9 mouse cellular contexts compared by ENCODE assay signal in the genomic region with DNA sequence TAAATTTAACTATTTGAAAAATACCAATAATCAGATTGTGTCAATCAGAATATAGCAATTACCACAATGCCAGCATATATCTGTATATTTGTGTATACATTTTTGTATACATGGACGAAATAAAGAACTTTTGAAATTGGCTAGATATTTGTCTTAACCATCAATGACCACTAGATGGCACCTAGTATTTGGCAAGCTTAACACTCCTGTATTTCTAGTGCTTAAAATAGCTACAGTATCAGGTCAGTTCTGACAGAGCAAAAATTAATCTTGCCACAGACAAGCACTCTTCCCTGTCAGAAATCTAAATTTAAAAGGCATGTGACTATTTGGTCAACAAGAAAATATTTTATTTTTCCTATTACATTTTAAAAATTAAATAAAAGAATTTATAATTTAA.
DNase-seq lines count a peak whose midpoint lies in the region; ATAC-seq and TF ChIP-seq lines count a peak whose summit lies in the region.
"Had no signal": no experiment of that assay in that cellular context is flagged by ENCODE, and none has a peak within 500 bp of the region (broad histone marks: within the 10 kb centered on the region; RNA-seq: fewer than 3 reads in every experiment).

No protein-coding gene starts in this region.

- ATAC-seq in frontal cortex, adult (ENCODE audit: low TSS enrichment), result peak; percentile 55; the same call in 1 of the 2 replicates
- ATAC-seq in forebrain, embryonic 16.5 days, result peak; percentile 72

- no peak overlapping the region for H3K4me3 ChIP-seq in lung, adult 2 months (replicated peaks; ENCODE audit: extremely low read depth, low read depth, low read length)
- H3K4me3 ChIP-seq in forebrain, embryonic 16.5 days (replicated peaks; ENCODE audit: low read length), result no peak overlapping the region
- H3K4me3 ChIP-seq: hindbrain, embryonic 15.5 days had no signal

- no peak overlapping the region for H3K9ac ChIP-seq in forebrain, embryonic 16.5 days (replicated peaks; ENCODE audit: low read depth, low read length)
- H3K9ac ChIP-seq: hindbrain, embryonic 15.5 days had no signal

- no peaks in the 10 kb centered on the region for H3K9me3 ChIP-seq in forebrain, embryonic 16.5 days (ENCODE audit: control insufficient read depth, low read length)
- H3K9me3 ChIP-seq: hindbrain, embryonic 15.5 days had no signal

- no peak overlapping the region for H3K4me2 ChIP-seq in forebrain, embryonic 16.5 days (ENCODE audit: low read length)
- H3K4me2 ChIP-seq: hindbrain, embryonic 15.5 days had no signal

- no peak overlapping the region for H3K27ac ChIP-seq in forebrain, embryonic 16.5 days (ENCODE audit: low read length)
- H3K27ac ChIP-seq: hindbrain, embryonic 15.5 days had no signal

- WGBS in lung, adult 2 months, result 10% methylated on average over 1 of the region's 1 CpGs
- WGBS in forebrain, embryonic 16.5 days, result 25% methylated on average over 1 of the region's 1 CpGs

- H3K36me3 ChIP-seq in forebrain, embryonic 16.5 days (ENCODE audit: control insufficient read depth, insufficient read depth), result no peaks in the 10 kb centered on the region
- H3K36me3 ChIP-seq in splenic B cell, adult 2 months (ENCODE audit: control insufficient read depth, insufficient read depth, low read length, poor library complexity, severe bottlenecking), result no peaks in the 10 kb centered on the region
- H3K36me3 ChIP-seq: hindbrain, embryonic 15.5 days had no signal

- H3K27me3 ChIP-seq in forebrain, embryonic 16.5 days (replicated peaks; ENCODE audit: control insufficient read depth, insufficient read depth, low read length), result no peaks in the 10 kb centered on the region
- H3K27me3 ChIP-seq in splenic B cell, adult 2 months (ENCODE audit: control insufficient read depth, insufficient read depth, low read length, poor library complexity, severe bottlenecking), result no peaks in the 10 kb centered on the region; the same call in 1 of the 2 replicates
- H3K27me3 ChIP-seq: hindbrain, embryonic 15.5 days had no signal

- no peak for DNase-seq in frontal cortex, postnatal 25 days (ENCODE audit: low spot score in 2 of 2)
- DNase-seq in lung, adult 2 months, result no peak
- no peak for DNase-seq in lung, postnatal 14 days
- peak; percentile 12 for DNase-seq in splenic B cell, adult 2 months (ENCODE audit: low read depth, low spot score)
- no peak for DNase-seq in layer of hippocampus, postnatal 10 days (ENCODE audit: low spot score in 2 of 2)
- no peak for DNase-seq in kidney, adult 18-20 months

- TF ChIP-seq CTCF in lung, adult 2 months (IDR thresholded peaks at IDR 0.05; ENCODE audit: insufficient read depth, low read length), result peak; percentile 19; the same call in 1 of the 2 replicates

- no peaks in the 10 kb centered on the region for H3K4me1 ChIP-seq in lung, adult 2 months (ENCODE audit: control insufficient read depth, insufficient read depth, low read length)
- H3K4me1 ChIP-seq in forebrain, embryonic 16.5 days (replicated peaks; ENCODE audit: control insufficient read depth, insufficient read depth, low read length), result no peaks in the 10 kb centered on the region
- H3K4me1 ChIP-seq: hindbrain, embryonic 15.5 days had no signal

- no peak for TF ChIP-seq POLR2A in lung, adult 2 months (IDR thresholded peaks at IDR 0.05; ENCODE audit: borderline replicate concordance, extremely low read depth, low read depth, low read length)
